Mouse (Mus musculus) myocyte (in vitro differentiated cells): ENCODE data around the gene Nsd1. TPM values are rescaled to one million over a fixed set of nuclear protein-coding genes. Genes with fewer than 3 reads are reported as not detected.

Source experiments
- H3K27me3 ChIP-seq: one replicate; pipeline ENCODE4 v1.6.1; 2011; ENCODE audit not compliant: control insufficient read depth, insufficient read depth, insufficient read length
- H3K36me3 ChIP-seq: one replicate; pipeline ENCODE4 v1.6.1; 2011; ENCODE audit not compliant: control insufficient read depth, insufficient read depth
- H3K4me2 ChIP-seq: one replicate; pipeline ENCODE4 v1.6.1; 2011; ENCODE audit warnings: low read depth, control low read depth
- H3K4me3 ChIP-seq: one replicate; pipeline ENCODE4 v1.5.1; 2011; ENCODE audit warnings: mild to moderate bottlenecking, control low read depth, moderate library complexity
- H3K79me2 ChIP-seq: one replicate; pipeline ENCODE4 v1.6.1; 2011; ENCODE audit not compliant: control insufficient read depth, insufficient read depth
- H3ac ChIP-seq: one replicate; pipeline ENCODE4 v1.6.1; 2011; ENCODE audit not compliant: control insufficient read depth, insufficient read length
- CEBPB ChIP-seq: IDR thresholded peaks from 2 replicates; pipeline ENCODE4 v1.6.1; 2011; ENCODE audit warnings: mild to moderate bottlenecking, moderate library complexity; ENCODE audit not compliant: poor library complexity, insufficient read depth, severe bottlenecking
- E2F4 ChIP-seq: IDR thresholded peaks from one replicate; pipeline ENCODE4 v1.6.1; 2011; ENCODE audit warnings: mild to moderate bottlenecking, control low read depth, moderate library complexity; ENCODE audit not compliant: insufficient read depth
- MAX ChIP-seq: IDR thresholded peaks from one replicate; pipeline ENCODE4 v1.6.1; 2011; ENCODE audit warnings: low read depth, mild to moderate bottlenecking, control low read depth
- MYOD1 ChIP-seq, 3 experiments: IDR thresholded peaks; one replicate each; pipeline ENCODE4 v1.6.1; 2011; ENCODE audit warnings: control low read depth in 2 of 3, low read depth in 2 of 3, mild to moderate bottlenecking in 2 of 3, moderate library complexity in 1 of 3; ENCODE audit not compliant: insufficient read length in 2 of 3, control insufficient read depth in 1 of 3
- MYOG ChIP-seq, 3 experiments: IDR thresholded peaks; one replicate each; pipeline ENCODE4 v1.6.1; 2011; ENCODE audit warnings: control low read depth in 2 of 3, low read depth in 2 of 3, mild to moderate bottlenecking in 2 of 3; ENCODE audit not compliant: insufficient read length in 2 of 3, control insufficient read depth in 1 of 3, insufficient read depth in 1 of 3
- POLR2A ChIP-seq: IDR thresholded peaks from one replicate; pipeline ENCODE4 v1.6.1; 2011; ENCODE audit warnings: low read depth, mild to moderate bottlenecking, control low read depth, moderate library complexity; ENCODE audit not compliant: insufficient read length
- POLR2AphosphoS2 ChIP-seq: IDR thresholded peaks from one replicate; pipeline ENCODE4 v1.6.1; 2011; ENCODE audit warnings: low read depth, control low read depth; ENCODE audit not compliant: insufficient read length
- REST ChIP-seq: IDR thresholded peaks from one replicate; pipeline ENCODE4 v1.6.1; 2011; ENCODE audit warnings: mild to moderate bottlenecking, control low read depth, moderate library complexity; ENCODE audit not compliant: insufficient read depth, insufficient read length
- SRF ChIP-seq: IDR thresholded peaks from one replicate; pipeline ENCODE4 v1.6.1; 2011; ENCODE audit warnings: low read depth; ENCODE audit not compliant: control insufficient read depth, insufficient read length
- TCF12 ChIP-seq: IDR thresholded peaks from one replicate; pipeline ENCODE4 v1.6.1; 2011; ENCODE audit warnings: mild to moderate bottlenecking, control low read depth; ENCODE audit not compliant: poor library complexity, insufficient read depth, severe bottlenecking
- TCF3 ChIP-seq: IDR thresholded peaks from one replicate; pipeline ENCODE4 v1.6.1; 2011; ENCODE audit warnings: low read depth, control low read depth; ENCODE audit not compliant: insufficient read length
- USF1 ChIP-seq: IDR thresholded peaks from one replicate; pipeline ENCODE4 v1.6.1; 2011; ENCODE audit warnings: low read depth, mild to moderate bottlenecking, control low read depth, moderate library complexity
- polyA plus RNA-seq: library from polyadenylated mRNA; unstranded; fragments of >200 nt; fragmentation: generic; extraction: Trizol; gene quantifications from one replicate; pipeline ENCODE4 v1.2.1, GENCODE M21; 2012; ENCODE audit warnings: missing spikeins

The Nsd1 gene
- polyA plus RNA-seq, 1 experiment, result 10.2 TPM

DNA sequence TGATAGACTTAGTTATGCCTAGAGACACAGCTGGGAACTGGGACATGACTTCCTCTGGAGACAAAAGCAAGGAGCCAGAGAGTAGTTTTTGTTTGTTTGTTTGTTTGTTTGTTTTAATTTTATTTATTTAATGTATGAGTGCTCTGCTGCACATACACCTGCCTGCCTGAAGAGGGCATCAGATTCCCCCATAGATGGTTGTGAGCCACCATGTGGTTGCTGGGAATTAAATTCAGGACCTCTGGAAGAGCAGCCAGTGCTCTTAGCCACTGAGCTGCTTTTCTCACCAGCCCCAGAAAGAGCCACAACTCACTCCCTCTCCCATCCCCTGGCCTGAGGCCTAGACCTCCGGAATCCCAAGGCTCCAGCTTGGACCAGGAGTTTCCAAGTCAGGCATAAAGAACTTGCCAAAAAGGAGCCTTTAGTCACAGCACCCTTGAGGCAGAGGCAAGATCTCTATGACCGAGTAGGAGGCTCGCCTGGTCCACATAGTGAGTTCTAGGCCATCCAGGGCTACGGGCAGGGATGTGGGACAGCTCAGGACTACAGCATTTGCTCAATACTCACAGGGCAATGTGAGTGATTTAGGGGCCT, 31.6 kb upstream of the Nsd1 start:
- H3K36me3 ChIP-seq, result no peaks in the 10 kb centered on the region
- H3K79me2 ChIP-seq, result no peaks in the 10 kb centered on the region
- H3K4me2 ChIP-seq, result no peak overlapping the region
- no peaks in the 10 kb centered on the region for H3K27me3 ChIP-seq
- no peak overlapping the region for H3K4me3 ChIP-seq
- H3ac ChIP-seq, result no peak overlapping the region
- TF ChIP-seq CEBPB (no peak), POLR2AphosphoS2 (no peak), POLR2A (no peak), MAX (no peak), TCF12 (no peak), TCF3 (no peak), SRF (no peak), MYOD1 (IDR thresholded peaks at IDR 0.05; ENCODE audit: control insufficient read depth in 1 of 3, insufficient read length in 2 of 3, low read depth in 2 of 3) (no peak), E2F4 (no peak), USF1 (no peak), MYOG (IDR thresholded peaks at IDR 0.05; ENCODE audit: control insufficient read depth in 1 of 3, insufficient read depth in 1 of 3, insufficient read length in 2 of 3, low read depth in 2 of 3) (no peak), REST (no peak)

DNA sequence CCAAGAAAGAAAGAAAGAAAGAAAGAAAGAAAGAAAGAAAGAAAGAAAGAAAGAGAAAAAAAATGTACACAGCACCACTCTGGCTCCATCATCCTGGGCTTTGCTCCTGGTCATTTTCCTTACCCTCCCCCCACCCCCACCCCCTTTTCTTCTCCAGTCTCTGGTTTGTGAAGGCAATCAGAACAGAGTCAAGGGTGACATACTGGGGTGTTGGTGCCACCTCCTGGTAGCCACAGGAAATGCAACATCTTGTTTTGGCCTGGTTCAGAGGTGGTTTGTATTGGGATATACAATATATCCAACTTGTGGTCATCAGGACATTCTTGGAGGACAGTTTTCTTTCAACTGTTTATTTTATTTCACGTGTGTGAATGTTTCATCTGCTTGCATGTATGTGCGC, 31.0 kb upstream of the Nsd1 start:
- no peak for TF ChIP-seq SRF
- no peak for TF ChIP-seq MYOD1 (IDR thresholded peaks at IDR 0.05; ENCODE audit: control insufficient read depth in 1 of 3, insufficient read length in 2 of 3, low read depth in 2 of 3)
- TF ChIP-seq REST, result no peak
- TF ChIP-seq TCF12, result no peak
- TF ChIP-seq E2F4, result no peak
- Histone ChIP-seq H3K4me3 (no peak overlapping the region), H3K27me3 (no peaks in the 10 kb centered on the region), H3ac (no peak overlapping the region), H3K36me3 (no peaks in the 10 kb centered on the region), H3K4me2 (no peak overlapping the region), H3K79me2 (no peaks in the 10 kb centered on the region)

DNA sequence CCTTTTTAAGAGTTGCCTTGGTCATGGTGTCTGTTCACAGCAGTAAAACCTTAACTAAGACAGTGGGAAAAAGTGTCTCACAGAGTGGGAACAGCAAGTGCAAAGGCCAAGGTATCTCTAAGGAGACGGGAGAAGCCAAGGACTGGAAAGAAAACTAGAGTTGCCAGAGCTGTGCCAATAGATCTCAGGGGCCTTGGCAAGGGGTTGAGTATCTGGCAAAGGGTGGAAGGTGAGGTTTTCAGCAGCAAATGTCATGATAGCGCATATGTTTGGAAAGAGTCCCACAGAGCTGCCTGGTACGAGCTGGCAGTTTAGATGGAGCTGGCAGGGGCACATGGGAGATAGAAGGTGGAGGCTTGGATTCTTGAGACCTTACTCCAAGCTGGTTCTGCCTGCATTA, 30.0 kb upstream of the Nsd1 start:
- H3K79me2 ChIP-seq, result no peaks in the 10 kb centered on the region
- H3K4me3 ChIP-seq, result no peak overlapping the region
- H3ac ChIP-seq, result no peak overlapping the region
- H3K36me3 ChIP-seq, result no peaks in the 10 kb centered on the region
- no peaks in the 10 kb centered on the region for H3K27me3 ChIP-seq
- TF ChIP-seq MAX, result no peak
- TF ChIP-seq SRF, result no peak
- TF ChIP-seq TCF12, result no peak
- TF ChIP-seq MYOG (IDR thresholded peaks at IDR 0.05; ENCODE audit: control insufficient read depth in 1 of 3, insufficient read depth in 1 of 3, insufficient read length in 2 of 3, low read depth in 2 of 3), result no peak
- TF ChIP-seq E2F4, result no peak
- no peak for TF ChIP-seq CEBPB
- no peak for TF ChIP-seq USF1
- no peak for TF ChIP-seq REST
- no peak for TF ChIP-seq TCF3
- TF ChIP-seq POLR2AphosphoS2, result no peak
- no peak for TF ChIP-seq POLR2A
- no peak for TF ChIP-seq MYOD1 (IDR thresholded peaks at IDR 0.05; ENCODE audit: control insufficient read depth in 1 of 3, insufficient read length in 2 of 3, low read depth in 2 of 3)
- H3K4me2 ChIP-seq, result no peak overlapping the region

DNA sequence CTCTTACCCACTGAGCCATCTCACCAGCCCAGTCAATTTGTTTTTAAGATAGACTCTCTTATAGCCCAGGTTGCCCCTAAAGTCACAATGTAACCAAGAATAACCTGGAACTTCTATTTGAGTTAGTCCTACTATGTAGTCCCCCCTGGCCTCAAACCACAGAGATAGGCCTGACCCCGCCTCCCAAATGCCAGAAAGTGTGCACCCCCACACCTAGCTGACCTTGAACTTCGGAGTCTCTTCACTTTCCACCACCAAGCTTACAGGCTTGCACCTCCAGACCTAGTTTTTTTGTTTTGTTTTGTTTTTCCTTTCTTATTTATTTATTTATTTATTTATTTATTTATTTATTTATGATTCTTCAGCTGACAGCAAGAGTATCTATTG, 27.8 kb upstream of the Nsd1 start:
- Histone ChIP-seq H3K79me2 (no peaks in the 10 kb centered on the region), H3K27me3 (no peaks in the 10 kb centered on the region), H3K4me2 (no peak overlapping the region), H3K36me3 (no peaks in the 10 kb centered on the region), H3K4me3 (no peak overlapping the region), H3ac (no peak overlapping the region)
- TF ChIP-seq MYOG (IDR thresholded peaks at IDR 0.05; ENCODE audit: control insufficient read depth in 1 of 3, insufficient read depth in 1 of 3, insufficient read length in 2 of 3, low read depth in 2 of 3) (no peak), CEBPB (no peak), USF1 (no peak), SRF (no peak), POLR2A (no peak), MYOD1 (IDR thresholded peaks at IDR 0.05; ENCODE audit: control insufficient read depth in 1 of 3, insufficient read length in 2 of 3, low read depth in 2 of 3) (no peak), MAX (no peak), REST (no peak), E2F4 (no peak), POLR2AphosphoS2 (no peak), TCF3 (no peak), TCF12 (no peak)

DNA sequence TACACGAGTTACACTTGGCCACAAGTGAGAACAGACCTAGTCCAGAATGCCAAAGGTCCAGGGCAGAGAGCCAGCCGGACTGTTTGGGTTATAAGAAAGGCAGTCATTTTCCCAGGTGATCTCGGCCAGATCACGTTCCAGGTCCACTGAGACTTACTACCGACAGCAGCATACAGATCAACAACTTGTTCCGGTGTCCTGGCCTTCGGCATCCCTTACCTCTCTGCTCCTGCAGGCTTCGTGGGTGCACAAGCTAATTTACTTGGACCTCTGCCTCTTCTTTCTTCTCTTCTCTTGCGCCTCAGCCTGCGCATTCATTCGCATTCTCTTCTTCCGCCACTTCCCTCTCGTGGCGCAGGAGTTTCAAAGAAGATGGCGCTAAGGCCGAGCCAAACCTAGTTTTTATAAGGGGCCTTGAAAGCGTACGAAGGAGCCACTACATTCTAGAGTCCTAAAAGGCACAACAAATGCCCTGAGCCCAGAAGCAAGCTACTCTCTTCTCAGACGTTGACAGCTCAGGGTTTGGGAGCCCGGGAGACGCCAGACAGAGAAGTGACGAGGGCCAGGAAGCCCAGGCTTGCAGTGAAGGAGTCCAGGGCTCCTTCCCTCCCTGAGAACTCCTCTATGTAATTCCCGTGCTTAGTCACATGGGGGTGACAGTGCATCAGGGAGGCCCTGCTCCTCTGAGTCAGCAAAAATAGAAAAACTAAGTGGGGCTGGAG, 27.2 kb upstream of the Nsd1 start:
- H3K4me2 ChIP-seq, result no peak overlapping the region

More for the DNA sequence above, 27.2 kb upstream of the Nsd1 start:
- Histone ChIP-seq H3K4me3 (no peak overlapping the region), H3K79me2 (no peaks in the 10 kb centered on the region), H3ac (no peak overlapping the region), H3K27me3 (no peaks in the 10 kb centered on the region), H3K36me3 (no peaks in the 10 kb centered on the region)
- no peak for TF ChIP-seq POLR2AphosphoS2
- no peak for TF ChIP-seq POLR2A
- no peak for TF ChIP-seq USF1
- TF ChIP-seq MYOD1 (IDR thresholded peaks at IDR 0.05; ENCODE audit: control insufficient read depth in 1 of 3, insufficient read length in 2 of 3, low read depth in 2 of 3), result no peak
- no peak for TF ChIP-seq SRF
- TF ChIP-seq MYOG (IDR thresholded peaks at IDR 0.05; ENCODE audit: control insufficient read depth in 1 of 3, insufficient read depth in 1 of 3, insufficient read length in 2 of 3, low read depth in 2 of 3), result no peak
- TF ChIP-seq REST, result no peak
- TF ChIP-seq TCF12, result no peak
- TF ChIP-seq TCF3, result no peak
- TF ChIP-seq E2F4, result no peak
- TF ChIP-seq CEBPB, result no peak
- no peak for TF ChIP-seq MAX
